Mouse (Mus musculus): Measurements from ENCODE around the gene Ppp2r5c. TPM values are rescaled to one million over a fixed set of nuclear protein-coding genes. Genes with fewer than 3 reads are reported as not detected.

Gene Ppp2r5c
- total and polyA plus RNA-seq, 2 experiments from 2014 or later, result 178 to 183 TPM

DNA sequence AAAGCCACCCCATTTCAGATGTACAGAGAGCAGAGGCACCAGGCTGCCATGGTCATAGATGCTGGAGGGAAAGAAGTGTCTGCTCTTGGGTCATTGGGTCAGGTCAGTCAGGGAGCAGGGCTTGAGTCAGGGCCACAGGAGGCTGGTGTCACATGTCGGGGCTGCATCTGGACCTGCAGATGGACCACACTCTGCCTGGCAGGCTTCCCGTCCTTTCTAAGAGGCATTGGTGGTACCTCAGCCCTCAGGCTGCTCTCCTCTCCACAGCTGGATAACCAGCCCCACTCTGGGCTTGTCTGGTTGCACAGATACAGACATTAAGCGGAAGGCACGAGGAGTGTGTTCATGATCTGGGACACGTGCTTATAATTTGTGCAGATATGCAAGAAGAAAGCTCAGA is 61.8 kb downstream of the Ppp2r5c start:
- DNase-seq (ENCODE audit: low spot score) (no peak), ATAC-seq (ENCODE audit: low FRiP score) (no peak)
- H3K36me3 ChIP-seq (ENCODE audit: insufficient read depth, low read length), result 0 out of 2 replicates have a peak, but pooled peaks cover 3% of the 10 kb centered on the region
- H3K4me2 ChIP-seq (ENCODE audit: low read depth, low read length, poor library complexity, severe bottlenecking), result no peak overlapping the region
- no peak overlapping the region for H3K27ac ChIP-seq (ENCODE audit: low read depth, low read length)
- TF ChIP-seq CTCF (IDR thresholded peaks at IDR 0.05), result no peak
- no peak overlapping the region for H3K9ac ChIP-seq (replicated peaks; ENCODE audit: low read length, poor library complexity, severe bottlenecking)
- H3K4me3 ChIP-seq (ENCODE audit: low read depth, low read length), result no peak overlapping the region
- 88% methylated on average over 5 of the region's 5 CpGs for WGBS
- H3K4me1 ChIP-seq (ENCODE audit: insufficient read depth, low read length), result no peaks in the 10 kb centered on the region
- H3K27me3 ChIP-seq (ENCODE audit: insufficient read depth, low read length), result no peaks in the 10 kb centered on the region
- H3K9me3 ChIP-seq (ENCODE audit: low read length), result no peaks in the 10 kb centered on the region

DNA sequence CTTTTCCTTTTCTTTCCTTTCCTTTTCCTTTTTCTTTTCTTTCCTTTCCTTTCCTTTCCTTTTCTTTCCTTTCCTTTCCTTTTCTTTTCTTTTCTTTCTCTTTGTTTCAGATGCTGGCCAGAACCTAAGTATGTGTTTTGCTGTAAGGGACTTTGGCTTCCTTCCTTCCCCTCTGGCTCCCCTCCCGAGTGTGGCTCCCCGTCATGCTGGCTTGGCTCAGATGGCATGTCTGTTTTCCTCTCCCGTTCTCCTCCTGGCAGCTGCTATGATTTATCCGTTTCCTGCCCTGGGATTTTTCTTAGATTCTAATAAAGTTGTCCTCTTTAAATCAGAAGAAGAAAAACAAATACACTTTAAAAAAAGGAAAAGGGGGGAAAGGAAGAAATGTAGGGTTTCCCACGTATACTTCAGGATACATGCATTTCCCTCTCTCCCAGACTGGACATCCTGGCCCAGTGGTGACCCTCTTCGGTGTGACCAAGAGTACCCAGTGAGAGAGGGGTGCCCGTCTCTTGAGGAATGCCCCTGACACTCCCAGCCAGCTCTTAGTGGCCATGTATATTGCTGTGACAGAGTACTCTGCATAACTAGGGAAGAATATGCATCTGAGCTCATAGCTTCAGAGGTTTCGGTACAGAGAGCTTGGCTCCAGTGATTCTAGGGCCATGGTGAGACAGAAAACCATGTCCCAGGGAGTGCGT is 63.4 kb downstream of the Ppp2r5c start:
- DNase-seq (ENCODE audit: low spot score) (peak; percentile 47), ATAC-seq (ENCODE audit: low FRiP score) (no peak)
- H3K4me2 ChIP-seq (ENCODE audit: low read depth, low read length, poor library complexity, severe bottlenecking), result no peak overlapping the region
- no peak for TF ChIP-seq CTCF (IDR thresholded peaks at IDR 0.05)
- no peaks in the 10 kb centered on the region for H3K4me1 ChIP-seq (ENCODE audit: insufficient read depth, low read length)
- no peak overlapping the region for H3K9ac ChIP-seq (replicated peaks; ENCODE audit: low read length, poor library complexity, severe bottlenecking)
- H3K36me3 ChIP-seq (ENCODE audit: insufficient read depth, low read length), result 0 out of 2 replicates have a peak, but pooled peaks cover 6% of the 10 kb centered on the region
- no peaks in the 10 kb centered on the region for H3K9me3 ChIP-seq (ENCODE audit: low read length)
- no peak overlapping the region for H3K4me3 ChIP-seq (ENCODE audit: low read depth, low read length)
- WGBS, result 69% methylated on average over 9 of the region's 9 CpGs
- no peaks in the 10 kb centered on the region for H3K27me3 ChIP-seq (ENCODE audit: insufficient read depth, low read length)
- H3K27ac ChIP-seq (ENCODE audit: low read depth, low read length), result no peak overlapping the region

DNA sequence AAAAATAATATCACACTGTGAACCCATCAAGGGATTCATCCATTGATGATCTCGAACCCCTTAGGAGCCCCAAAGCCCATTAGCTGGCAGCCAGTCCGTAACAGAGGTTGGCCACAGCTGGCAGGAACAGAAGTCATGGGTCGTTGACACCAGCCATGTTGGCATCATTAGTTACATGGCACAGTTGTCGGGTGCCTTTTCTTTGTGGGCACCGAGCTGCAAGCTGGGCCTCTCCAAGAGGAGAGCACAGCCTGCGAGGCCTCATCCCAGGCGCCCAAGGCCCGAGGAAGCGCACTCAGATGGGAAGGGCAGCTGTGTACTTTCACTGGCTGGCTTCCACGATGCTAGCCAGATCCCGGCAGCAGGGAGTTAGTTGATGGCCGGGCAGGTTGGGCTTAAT is 64.3 kb downstream of the Ppp2r5c start:
- no peak overlapping the region for H3K9ac ChIP-seq (replicated peaks; ENCODE audit: low read length, poor library complexity, severe bottlenecking)
- 0 out of 2 replicates have a peak, but pooled peaks cover 6% of the 10 kb centered on the region for H3K36me3 ChIP-seq (ENCODE audit: insufficient read depth, low read length)
- H3K4me1 ChIP-seq (ENCODE audit: insufficient read depth, low read length), result no peaks in the 10 kb centered on the region
- H3K27ac ChIP-seq (ENCODE audit: low read depth, low read length), result no peak overlapping the region
- H3K4me2 ChIP-seq (ENCODE audit: low read depth, low read length, poor library complexity, severe bottlenecking), result no peak overlapping the region
- ATAC-seq (ENCODE audit: low FRiP score) (no peak), DNase-seq (ENCODE audit: low spot score) (peak; percentile 49)
- no peak overlapping the region for H3K4me3 ChIP-seq (ENCODE audit: low read depth, low read length)
- TF ChIP-seq CTCF (IDR thresholded peaks at IDR 0.05), result no peak
- H3K27me3 ChIP-seq (ENCODE audit: insufficient read depth, low read length), result no peaks in the 10 kb centered on the region
- no peaks in the 10 kb centered on the region for H3K9me3 ChIP-seq (ENCODE audit: low read length)
- 76% methylated on average over 12 of the region's 12 CpGs for WGBS

DNA sequence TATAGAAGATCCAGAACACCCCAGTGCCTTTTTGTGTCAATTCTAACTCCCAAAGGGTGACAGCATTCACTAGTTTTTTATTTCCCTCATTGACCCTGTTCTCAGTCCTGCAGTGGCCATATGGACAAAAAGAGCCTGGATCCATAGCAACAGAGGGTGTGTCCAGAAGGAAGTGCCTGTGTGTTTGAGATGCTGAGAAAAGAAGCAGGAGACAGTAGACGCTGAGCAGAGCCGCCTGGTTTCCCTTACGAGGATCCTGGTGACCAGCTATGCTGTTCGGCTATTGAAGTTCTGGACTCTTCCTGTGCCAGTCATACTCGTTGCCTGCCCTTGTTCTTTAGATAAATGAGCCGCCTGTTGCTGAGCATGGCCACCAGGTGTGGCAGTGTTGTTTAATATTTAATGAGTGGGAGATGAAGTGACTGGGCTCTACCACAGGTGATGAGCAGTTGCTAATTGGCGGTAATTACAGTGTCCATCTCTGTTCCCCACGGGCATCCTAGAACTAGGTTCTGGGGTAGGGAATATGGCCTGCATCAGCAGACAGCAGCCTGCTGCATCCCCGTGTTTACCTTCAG is 65.0 kb downstream of the Ppp2r5c start:
- no peak for ATAC-seq (ENCODE audit: low FRiP score)
- no peak overlapping the region for H3K27ac ChIP-seq (ENCODE audit: low read depth, low read length)

DNA sequence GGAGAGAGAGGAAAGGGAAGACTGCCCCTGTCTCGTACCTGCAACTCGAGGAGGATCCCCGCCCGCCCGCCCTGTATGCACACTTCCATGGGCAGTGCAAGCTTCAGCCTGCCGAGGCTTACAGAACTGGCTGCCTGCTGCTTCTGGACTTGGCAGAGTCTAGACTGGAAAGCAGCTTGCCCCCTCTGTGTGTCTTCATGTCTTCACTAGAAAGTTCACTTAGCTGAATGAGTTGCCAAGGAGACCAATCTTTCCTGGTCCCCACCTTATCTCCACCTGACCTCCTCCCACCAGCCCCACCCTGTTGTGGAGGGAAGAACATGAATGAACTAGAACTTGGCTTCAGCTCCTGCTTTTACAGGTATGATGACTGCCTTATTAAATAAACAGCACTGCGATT is 66.0 kb downstream of the Ppp2r5c start:
- DNase-seq (ENCODE audit: low spot score) (no peak), ATAC-seq (ENCODE audit: low FRiP score) (no peak)
- WGBS, result 83% methylated on average over 7 of the region's 7 CpGs
- Histone ChIP-seq H3K9ac (replicated peaks; ENCODE audit: low read length, poor library complexity, severe bottlenecking) (no peak overlapping the region), H3K4me2 (ENCODE audit: low read depth, low read length, poor library complexity, severe bottlenecking) (no peak overlapping the region), H3K4me1 (ENCODE audit: insufficient read depth, low read length) (no peaks in the 10 kb centered on the region), H3K36me3 (ENCODE audit: insufficient read depth, low read length) (peaks cover 16% of the 10 kb centered on the region; the same call in 1 of the 2 replicates), H3K9me3 (ENCODE audit: low read length) (no peaks in the 10 kb centered on the region), H3K27me3 (ENCODE audit: insufficient read depth, low read length) (no peaks in the 10 kb centered on the region), H3K4me3 (ENCODE audit: low read depth, low read length) (no peak overlapping the region), H3K27ac (ENCODE audit: low read depth, low read length) (no peak overlapping the region)
- TF ChIP-seq CTCF (IDR thresholded peaks at IDR 0.05), result no peak

More for the DNA sequence above, 65.0 kb downstream of the Ppp2r5c start:
- WGBS, result 72% methylated on average over 9 of the region's 9 CpGs
- H3K36me3 ChIP-seq (ENCODE audit: insufficient read depth, low read length), result peaks cover 7% of the 10 kb centered on the region; the same call in 1 of the 2 replicates
- DNase-seq (ENCODE audit: low spot score), result no peak
- H3K9me3 ChIP-seq (ENCODE audit: low read length), result no peaks in the 10 kb centered on the region
- peak; percentile 22; the same call in 1 of the 2 replicates for TF ChIP-seq CTCF (IDR thresholded peaks at IDR 0.05)
- H3K9ac ChIP-seq (replicated peaks; ENCODE audit: low read length, poor library complexity, severe bottlenecking), result no peak overlapping the region
- no peak overlapping the region for H3K4me2 ChIP-seq (ENCODE audit: low read depth, low read length, poor library complexity, severe bottlenecking)
- no peak overlapping the region for H3K4me3 ChIP-seq (ENCODE audit: low read depth, low read length)
- H3K27me3 ChIP-seq (ENCODE audit: insufficient read depth, low read length), result no peaks in the 10 kb centered on the region
- no peaks in the 10 kb centered on the region for H3K4me1 ChIP-seq (ENCODE audit: insufficient read depth, low read length)

DNA sequence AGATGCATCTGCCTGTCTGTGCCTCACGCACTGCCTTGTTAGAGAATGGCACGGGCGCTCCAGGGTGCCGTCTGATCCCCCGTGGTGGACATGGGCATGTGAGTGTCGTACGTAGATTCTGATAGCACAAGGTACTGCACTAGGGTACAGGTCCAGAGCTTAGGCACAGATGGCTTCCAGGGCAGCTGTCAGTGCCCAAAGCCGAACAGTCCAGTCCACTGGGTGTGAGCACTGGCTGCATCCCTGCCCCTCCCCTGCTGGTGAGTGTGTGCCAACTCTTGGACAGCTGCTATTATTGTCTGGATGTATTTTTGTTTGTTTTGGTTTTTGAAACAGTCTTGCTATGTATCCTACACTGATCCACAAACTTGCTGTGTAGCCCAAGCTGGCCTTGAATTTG is 68.8 kb downstream of the Ppp2r5c start:
- WGBS, result 84% methylated on average over 8 of the region's 8 CpGs
- no peak for ATAC-seq (ENCODE audit: low FRiP score)
- TF ChIP-seq CTCF (IDR thresholded peaks at IDR 0.05), result no peak

More for the DNA sequence above, 68.8 kb downstream of the Ppp2r5c start:
- Histone ChIP-seq H3K4me3 (ENCODE audit: low read depth, low read length) (no peak overlapping the region), H3K4me1 (ENCODE audit: insufficient read depth, low read length) (no peaks in the 10 kb centered on the region), H3K9me3 (ENCODE audit: low read length) (no peaks in the 10 kb centered on the region), H3K27ac (ENCODE audit: low read depth, low read length) (no peak overlapping the region), H3K36me3 (ENCODE audit: insufficient read depth, low read length) (peaks cover 19% of the 10 kb centered on the region; the same call in 1 of the 2 replicates), H3K4me2 (ENCODE audit: low read depth, low read length, poor library complexity, severe bottlenecking) (no peak overlapping the region), H3K9ac (replicated peaks; ENCODE audit: low read length, poor library complexity, severe bottlenecking) (no peak overlapping the region), H3K27me3 (ENCODE audit: insufficient read depth, low read length) (no peaks in the 10 kb centered on the region)
- peak; percentile 35 for DNase-seq (ENCODE audit: low spot score)

All from midbrain, postnatal 0 days (tissue).